Mouse (Mus musculus) gastrocnemius, postnatal 14 days (tissue): ENCODE results near the gene Ppid. TPM values are rescaled to one million over a fixed set of nuclear protein-coding genes. Genes with fewer than 3 reads are reported as not detected.
"Not testable (repeated sequence)": the region's sequence is repeated elsewhere in the genome, so short reads cannot be mapped to it uniquely, and the experiment has no call there.

Experiments
- DNase-seq: peaks from one replicate; pipeline ENCODE4 v3.0.0; 2021; ENCODE audit warnings: mixed read lengths
- intact Hi-C: fragments of 180-260 bp; cut with DNase I; formaldehyde crosslinking; loops from one replicate; pipeline ENCODE4 v1.15.1; 2025; ENCODE audit warnings: low total_unique reads
- total RNA-seq, 2 experiments: library from RNA; stranded (reverse); gene quantifications; 2 replicates each; pipeline ENCODE4 v1.2.3; 2021

Gene Ppid
- total RNA-seq, 2 experiments from 2014 or later, result 29.5 to 29.6 TPM

DNA sequence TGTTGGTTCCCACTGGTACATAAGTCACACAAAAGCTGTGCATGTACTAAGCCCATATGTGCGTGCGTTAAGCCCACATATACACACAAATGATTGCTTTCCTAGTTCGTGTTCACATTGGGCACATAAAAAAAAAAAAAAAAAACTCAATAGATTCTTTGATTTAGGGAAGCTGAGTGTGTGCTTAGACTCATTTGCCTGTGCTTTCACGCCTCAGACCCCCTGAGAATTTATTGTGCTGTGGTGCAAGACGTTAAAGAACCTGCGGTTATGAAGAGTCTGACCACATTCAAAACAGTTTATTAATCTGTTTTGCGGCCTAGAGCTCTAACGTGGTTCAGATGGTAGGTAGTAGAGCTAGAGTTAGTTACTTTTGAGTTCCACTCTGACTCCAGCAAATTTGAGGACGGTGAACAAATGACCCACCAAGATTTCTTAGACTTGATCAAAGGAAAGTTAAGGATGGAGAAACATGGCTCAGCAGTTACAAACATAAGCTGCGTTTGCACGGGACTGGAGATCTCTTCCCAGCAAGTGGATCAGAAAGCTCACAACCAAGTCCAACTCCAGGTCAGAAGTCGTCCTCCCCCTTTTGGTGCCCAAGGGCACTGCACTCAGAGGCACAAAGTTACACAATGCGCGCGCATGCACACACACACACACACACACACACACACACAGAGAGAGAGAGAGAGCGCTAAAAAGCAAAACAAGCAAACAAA, 22.4 kb upstream of the Ppid start:
- no peak for DNase-seq
- intact Hi-C loops, result loop anchor here (10.0 kb wide), 1 partner anchor 54 kb away; no protein-coding TSS in a partner anchor

DNA sequence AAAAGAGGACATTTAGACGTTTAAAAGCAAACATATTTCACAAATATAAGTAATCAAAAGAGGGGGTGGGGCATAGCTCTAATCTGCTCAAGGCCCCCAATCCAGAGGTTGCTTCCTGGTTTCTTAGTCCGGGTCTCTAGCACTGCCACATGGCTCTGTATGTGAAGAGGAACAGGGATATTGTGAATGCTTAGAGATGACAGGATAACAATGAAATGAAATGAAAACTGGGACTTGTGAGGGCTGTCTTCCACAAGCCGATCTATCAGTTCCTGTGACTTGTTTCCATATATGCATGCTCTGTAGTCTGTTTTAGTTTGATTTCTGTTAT, 21.8 kb upstream of the Ppid start:
- DNase-seq, result no peak
- intact Hi-C loops, result loop anchor here (10.0 kb wide), 1 partner anchor 55 kb away; no protein-coding TSS in a partner anchor

DNA sequence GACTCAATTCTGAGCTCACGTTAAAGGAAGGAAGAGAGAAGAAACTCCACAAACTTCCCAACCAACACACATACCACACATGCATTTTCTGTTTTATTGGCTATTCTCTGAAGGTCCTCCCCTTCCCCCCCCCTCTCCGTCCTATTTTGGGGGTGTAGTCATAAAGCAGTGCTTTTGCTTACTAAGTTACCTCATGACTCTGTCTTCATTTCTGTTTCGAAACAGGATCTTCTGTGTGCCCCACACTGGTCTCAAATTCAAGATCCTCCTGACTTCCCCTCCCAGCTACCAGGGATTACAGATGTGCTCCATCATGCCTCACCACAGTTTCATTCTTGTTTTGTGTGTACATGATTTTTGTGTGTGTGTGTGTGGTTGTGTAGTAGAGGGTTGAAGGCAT, 18.7 kb upstream of the Ppid start:
- intact Hi-C loops, result no loop called here
- no peak for DNase-seq

DNA sequence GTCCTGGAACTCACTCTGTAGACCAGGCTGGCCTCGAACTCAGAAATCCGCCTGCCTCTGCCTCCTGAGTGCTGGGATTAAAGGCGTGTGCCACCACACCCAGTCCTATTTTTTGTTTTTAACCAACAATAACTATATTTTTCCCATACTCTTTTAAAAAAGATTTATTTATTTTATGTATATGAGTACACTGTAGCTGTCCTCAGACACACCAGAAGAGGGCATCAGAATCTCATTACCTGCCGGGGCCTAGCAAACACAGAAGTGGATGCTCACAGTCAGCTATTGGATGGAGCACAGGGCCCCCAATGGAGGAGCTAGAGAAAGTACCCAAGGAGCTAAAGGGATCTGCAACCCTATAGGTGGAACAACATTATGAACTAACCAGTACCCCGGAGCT, 17.8 kb upstream of the Ppid start:
- intact Hi-C loops, DNase-seq: not testable (repeated sequence)

DNA sequence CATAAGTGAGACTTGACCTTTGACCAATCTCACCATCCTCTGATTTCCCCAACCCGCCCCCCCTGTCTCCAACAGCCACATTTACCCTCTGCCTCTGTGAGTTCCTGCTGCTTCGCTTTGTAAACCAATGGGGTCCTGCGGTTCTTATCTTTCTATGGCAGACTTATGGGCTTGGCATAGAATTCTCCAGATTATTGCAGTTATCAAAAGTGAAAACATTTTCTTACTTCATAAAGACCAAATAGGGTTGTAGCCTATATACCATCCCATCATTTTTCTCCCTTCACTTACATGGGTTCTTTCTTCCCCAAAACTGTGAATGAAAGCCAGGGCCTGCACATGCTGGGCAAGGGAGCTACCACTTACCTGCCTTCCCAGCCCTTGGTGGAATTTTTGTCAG, 16.8 kb upstream of the Ppid start:
- intact Hi-C loops, result no loop called here

DNA sequence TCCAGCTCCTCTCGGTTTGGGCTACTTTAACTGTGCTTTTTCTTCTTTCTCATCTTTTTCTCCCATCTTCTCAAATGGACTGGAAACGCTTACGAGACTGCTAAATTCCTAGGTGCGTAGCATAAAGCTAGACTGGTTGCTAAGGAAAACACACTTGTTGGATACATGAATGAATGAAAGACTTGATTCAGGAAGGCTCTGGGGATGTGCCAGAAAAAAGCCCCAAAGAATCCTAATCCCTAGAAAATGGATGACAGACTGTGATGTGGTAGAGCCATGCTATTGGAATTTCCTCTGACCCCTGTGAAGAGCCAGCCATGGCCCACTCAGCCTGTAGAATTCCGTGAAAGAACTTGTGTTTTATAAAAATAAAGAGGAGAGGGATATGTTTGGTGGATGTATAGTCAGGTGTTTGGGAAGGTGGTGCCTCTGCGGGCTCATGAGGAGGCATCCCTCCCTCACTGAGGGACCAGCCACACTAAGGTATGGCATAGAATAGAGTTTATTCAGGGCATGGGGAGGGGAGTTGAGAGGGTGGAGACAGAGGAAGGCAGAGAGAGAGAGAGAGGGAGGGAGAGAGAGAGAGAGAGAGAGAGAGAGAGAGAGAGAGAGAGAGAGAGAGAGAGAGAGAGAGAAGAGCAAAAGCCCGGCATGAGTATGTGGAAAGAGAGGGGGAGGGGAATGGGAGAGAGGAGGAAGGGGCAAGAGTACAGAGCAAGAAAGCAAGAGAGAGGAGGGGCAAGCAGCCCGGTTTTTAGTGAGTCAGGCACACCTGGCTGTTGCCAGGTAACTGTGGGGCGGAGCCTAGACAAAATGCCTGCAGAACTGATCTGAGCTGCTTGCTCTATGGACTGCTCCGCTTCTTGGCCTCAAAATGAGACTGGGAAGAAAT, 15.3 kb upstream of the Ppid start:
- no peak for DNase-seq

More for the DNA sequence above, 16.8 kb upstream of the Ppid start:
- DNase-seq, result no peak

DNA sequence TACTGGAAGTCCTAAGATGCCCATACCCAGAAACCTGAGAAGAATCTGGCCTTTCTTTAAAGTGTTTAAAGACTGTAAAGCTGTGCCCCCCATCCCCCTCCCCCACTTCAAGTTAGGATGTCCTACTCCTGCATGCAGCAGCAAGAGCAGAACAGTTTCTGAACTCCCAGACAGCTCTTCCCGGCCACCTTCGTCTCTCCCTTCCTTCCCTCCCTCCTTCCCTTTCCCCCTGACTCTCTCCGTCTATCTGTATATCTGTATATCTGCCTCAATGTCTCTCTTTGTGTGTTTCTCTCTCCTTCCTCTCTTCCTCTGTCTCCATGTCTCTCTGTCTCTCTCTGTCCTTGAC, 14.7 kb upstream of the Ppid start:
- intact Hi-C loops, result no loop called here
- DNase-seq, result no peak

More for the DNA sequence above, 15.3 kb upstream of the Ppid start:
- intact Hi-C loops, result no loop called here

DNA sequence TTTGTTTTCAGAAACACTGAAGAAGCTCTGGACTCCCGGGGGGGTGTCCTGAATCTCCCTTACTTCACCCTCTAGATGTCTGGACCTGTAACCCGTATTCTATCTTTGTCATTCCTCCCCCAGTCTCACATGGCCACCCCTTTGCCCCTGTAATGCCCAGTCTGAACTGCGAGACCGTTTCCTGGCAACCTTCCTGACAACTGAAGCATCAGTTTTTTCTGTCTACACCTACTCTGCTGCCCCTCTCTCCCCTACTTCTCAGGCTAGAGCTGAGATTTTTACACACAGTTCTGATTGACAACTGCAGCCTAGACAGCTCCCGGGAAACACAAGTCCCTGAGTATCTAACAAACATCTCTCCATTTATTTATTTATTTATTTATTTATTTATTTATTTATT, 14.3 kb upstream of the Ppid start:
- DNase-seq, result no peak
- intact Hi-C loops, result no loop called here

DNA sequence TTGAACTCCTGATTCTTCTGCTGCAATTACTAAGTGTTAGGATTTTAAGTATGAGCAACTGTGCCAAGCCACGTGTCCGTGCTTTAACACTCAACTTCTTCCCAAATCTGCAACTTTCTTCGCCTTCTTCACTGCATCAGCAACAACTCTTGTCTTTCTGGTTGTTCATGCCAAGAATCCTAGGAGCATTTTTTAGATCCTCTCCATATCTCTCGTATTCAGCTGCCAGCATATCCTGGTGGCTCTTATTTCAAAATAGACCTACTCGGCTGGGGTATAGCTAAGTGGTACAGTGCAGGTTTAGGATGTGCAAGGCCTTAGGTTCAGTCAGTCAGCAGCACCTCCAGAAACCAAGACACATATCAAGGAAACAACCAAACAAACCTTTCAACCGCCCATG, 13.5 kb upstream of the Ppid start:
- DNase-seq, result no peak
- intact Hi-C loops, result no loop called here

DNA sequence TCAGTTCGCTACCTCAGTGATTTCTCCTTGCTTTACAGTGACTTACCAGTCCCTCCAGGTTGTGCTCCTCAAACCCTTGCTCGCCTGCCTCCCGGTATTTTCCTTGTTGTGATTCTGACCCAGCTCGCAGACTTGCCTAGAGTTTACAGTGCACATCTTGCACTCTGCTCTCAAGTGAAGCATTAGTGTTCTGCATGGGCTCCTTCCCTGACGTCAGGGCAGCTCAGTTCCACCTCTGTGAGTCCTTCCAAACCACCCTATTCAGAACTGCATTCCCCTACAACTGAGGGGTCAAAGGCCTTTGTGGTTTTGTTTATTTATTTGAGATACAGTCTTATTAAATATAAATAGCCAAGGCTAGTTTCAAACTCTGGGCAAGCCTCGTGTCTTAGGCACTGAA, 13.0 kb upstream of the Ppid start:
- DNase-seq, result no peak
- intact Hi-C loops, result no loop called here

DNA sequence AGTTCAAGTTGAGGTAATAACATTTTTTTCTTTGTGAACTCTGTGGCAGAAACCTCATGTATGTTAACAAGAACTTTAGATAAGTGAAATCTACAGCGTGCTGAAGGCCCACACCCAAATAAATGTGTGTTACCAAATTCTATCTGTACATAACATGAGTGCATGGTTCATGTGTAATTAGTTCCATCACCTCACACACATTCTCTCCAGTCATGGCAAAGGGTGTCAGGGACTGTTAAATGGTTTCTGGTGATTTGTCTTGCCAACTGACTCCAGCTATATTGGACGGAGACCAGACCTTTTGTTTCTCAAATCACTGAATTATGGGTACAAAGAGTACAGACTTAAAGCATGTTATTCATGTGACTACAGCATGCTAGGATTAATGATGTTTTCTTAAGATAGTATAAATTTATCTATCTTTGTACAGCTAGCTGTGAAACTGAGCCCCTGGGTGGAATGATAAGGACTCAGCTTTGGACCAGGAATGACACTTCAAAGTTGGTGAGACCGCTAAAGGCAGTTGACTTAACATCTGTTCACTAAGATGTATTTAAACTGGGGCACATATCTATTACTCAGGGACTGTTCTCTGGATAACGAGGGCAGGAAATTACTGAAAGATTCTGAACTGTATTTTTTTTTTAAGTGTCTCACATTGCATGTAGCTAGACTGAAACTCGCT, 11.1 kb upstream of the Ppid start:
- intact Hi-C loops, result no loop called here

DNA sequence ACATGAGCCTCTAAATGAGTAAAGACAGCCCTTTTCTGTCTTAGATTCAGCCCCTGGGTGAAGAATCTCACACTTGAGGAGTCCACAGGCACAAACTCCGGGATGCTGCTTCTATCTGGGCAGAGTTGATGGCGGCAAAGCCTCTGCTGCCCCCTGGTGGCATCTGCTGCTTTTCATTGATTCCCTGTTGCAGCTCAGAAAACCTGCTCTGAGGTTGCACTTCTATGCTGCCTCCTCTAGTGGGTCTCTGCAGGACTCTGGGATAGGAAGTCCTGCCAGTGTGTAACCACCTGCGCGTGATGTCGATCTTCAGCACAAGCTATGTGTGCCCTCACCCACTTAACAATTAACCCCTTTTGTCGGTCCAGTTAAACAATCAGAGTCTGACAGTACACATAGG, 4.3 kb upstream of the Ppid start:
- DNase-seq, result peak; percentile 84
- intact Hi-C loops, result loop anchor here (5.0 kb wide), 2 partner anchors 85 to 385 kb away; no protein-coding TSS in a partner anchor

More for the DNA sequence above, 11.1 kb upstream of the Ppid start:
- no peak for DNase-seq

DNA sequence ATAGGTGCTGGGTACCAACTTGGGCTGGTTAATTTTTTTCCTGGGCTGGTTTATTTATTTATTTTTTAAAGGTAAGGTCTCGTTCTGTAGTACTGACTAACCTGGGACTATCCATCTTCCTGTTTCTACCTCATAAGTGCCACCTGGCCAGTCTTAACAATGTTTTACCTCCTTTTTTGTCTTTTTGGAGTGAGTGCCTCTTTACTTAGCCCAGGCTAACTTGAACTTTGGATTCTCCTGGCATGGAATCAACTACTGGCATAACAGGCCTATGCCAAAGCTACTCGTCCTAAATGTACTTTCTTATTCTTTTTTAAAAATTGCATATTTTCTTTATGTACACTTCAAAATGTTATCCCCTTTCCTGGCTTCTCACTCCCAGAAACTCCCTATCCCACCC, 1.5 kb upstream of the Ppid start:
- DNase-seq, result no peak
- intact Hi-C loops, result loop anchor here (5.0 kb wide), 2 partner anchors 87 to 387 kb away; no protein-coding TSS in a partner anchor

DNA sequence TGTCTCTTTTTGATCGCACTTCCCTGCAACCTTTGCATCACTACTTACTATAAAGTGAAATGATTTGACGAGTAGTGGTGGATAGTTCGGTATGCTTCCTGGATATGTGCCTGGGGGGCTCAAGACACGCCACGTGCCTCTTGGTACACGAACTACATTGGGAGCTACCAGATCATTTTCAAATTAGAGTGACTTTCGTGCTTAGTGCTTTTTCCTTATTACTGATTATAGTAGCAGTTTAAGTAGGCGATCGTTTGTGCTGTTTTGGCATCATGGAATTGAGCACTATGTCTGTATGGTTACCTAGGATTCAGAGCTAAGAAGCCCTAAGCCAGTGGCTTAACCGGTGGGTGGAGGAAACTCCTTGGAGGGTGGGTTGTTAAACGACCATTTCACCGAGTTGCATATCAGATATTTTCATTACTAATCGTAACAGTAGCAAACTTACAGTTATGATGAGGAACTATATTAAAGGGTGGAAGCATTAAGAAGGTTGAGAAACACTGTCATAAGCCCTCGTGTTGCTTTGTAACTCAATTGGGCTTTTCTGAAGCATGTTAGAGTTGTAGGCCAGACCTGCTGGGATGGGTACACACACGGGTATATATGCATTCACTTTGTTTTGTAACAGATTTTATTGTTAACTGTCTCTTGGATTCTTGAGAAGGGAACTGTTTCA, 790 bp downstream of the Ppid start:
- intact Hi-C loops, result no loop called here
- no peak for DNase-seq

DNA sequence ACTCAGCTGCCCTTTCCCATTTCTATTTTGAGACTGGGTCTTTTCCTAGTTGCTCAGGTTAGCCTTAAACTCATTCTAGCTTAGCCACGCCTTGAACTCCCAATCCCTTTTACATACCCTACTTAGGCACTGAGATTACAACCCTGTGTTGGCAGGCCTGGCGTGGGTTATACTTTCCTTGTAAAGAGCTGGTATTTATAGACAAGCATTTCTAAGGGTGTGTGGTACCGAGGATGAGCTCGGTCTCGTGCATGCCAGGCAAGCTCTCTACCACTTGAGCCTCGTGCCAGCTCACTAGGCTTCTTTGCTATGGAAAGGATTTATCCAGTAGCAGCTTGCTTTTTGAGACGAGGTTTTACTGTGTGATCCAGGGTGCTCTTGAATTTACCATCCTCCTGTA, 4.3 kb downstream of the Ppid start:
- no peak for DNase-seq
- intact Hi-C loops, result no loop called here

DNA sequence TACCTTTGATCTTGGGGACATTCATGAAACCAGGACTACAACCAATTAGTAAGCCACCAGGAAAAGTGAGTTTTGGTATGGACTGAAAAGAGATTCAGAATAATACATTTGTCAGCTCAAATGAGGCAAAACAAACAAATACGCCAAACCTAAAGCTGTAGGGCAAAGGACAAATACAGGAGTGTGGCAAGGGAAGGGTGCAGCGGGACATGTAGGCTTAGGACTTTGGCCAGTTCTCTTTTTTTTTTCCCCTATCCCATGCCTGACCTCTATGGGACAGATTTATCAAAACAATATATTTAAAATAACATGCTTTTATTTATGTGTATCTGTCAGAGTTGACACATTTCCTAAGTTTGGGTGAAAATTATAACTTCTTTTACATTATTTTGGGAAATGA, 18.7 kb downstream of the Ppid start:
- intact Hi-C loops, result no loop called here

DNA sequence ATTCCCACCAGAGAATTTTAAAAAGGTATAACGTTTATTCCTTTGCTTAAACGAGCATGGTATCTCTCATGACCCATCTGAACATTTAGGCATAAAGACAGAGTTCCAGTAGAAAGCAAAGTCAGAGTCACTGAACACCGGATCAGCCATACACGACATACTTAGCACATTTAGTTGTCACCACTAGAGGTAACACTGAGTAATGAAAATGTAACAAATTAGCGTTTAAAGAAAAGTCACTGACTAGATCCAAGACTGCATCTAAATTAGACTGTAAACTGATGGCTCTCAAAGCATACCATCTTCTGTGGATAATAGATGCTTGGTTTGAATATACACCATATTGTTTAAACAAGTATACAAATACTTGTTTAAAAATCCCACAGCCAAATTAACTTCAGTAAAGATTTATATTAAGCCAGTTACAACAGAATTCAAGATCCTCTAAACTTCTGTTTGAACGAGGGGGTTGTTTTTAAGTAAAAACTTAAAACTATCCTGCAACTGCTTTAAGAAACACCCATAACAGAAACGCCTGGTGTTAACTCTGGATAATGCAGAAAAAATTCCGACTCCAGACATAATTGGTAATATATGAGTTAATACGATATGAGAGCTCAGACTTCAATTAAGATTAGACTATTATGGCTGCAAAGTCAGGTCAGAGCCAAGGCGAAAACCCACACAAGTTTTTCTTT, 36.5 kb downstream of the Ppid start:
- intact Hi-C loops, result no loop called here
- no peak for DNase-seq

More for the DNA sequence above, 18.7 kb downstream of the Ppid start:
- no peak for DNase-seq

DNA sequence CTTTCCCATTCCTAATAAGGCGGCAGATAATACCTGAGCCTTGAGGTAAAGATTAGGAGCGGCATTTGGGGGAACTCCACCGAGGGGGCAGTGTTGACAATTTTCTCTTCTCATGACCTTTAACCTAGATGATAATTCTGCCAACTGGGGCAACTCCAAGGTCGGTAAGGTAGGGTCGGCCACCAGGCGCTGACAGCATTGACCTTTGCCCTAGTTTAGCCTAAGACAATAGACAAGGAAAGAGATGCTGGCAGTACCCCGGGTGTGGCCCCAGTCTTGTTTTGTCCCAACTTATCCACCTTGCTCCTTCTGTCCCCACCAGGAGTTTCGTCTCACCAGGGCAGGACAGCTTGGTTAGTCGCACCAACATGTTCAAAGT, 37.0 kb downstream of the Ppid start:
- DNase-seq, result no peak
- intact Hi-C loops, result no loop called here
